ENCODE assay signal across 22 mouse cellular contexts in the genomic region with DNA sequence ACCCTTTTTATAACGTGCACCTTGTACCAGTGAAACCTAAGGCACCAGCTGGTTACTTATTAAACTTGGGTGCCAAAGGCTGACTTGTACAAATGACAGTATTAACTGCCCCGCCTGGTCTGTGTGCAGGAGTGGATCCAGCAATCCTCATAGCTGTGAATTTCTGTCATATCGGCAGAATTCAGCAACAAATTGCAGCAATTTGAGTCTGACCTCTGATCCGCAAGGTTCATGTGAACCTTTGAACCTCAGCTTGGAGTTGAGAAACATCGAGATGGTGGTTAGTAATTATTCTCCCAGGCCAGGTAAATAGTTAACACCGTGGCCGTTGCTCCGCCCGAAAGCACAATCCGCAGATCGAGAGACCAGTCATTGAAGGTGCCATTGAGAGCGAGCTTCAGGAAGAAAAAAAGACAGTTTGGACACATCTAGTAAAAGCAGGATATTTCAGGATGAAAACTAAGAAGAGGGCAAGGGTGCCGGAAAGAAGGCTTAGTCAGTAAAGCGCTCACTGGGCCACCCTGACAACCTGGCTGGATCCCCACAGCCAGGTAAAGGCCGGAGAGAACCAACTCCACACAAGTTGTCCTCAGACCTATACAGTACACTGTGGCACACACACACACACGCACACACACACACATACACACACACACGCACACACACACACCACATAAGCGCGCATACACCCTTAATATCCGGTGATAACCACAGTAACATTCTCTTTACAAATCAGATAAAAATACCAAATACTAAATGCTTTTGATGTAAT. TPM values are rescaled to one million over a fixed set of nuclear protein-coding genes. Genes with fewer than 3 reads are reported as not detected.
DNase-seq lines count a peak whose midpoint lies in the region; ATAC-seq and TF ChIP-seq lines count a peak whose summit lies in the region.
"Had no signal": no experiment of that assay in that cellular context is flagged by ENCODE, and none has a peak within 500 bp of the region (broad histone marks: within the 10 kb centered on the region; RNA-seq: fewer than 3 reads in every experiment).

No protein-coding gene starts in this region.

- H3K9me3 ChIP-seq in lung, embryonic 16.5 days (ENCODE audit: control insufficient read depth, low read length) = no peaks in the 10 kb centered on the region
- no peaks in the 10 kb centered on the region for H3K9me3 ChIP-seq in kidney, postnatal 0 days (replicated peaks; ENCODE audit: low read length)
- no peaks in the 10 kb centered on the region for H3K9me3 ChIP-seq in liver, embryonic 14.5 days (ENCODE audit: control insufficient read depth, low read length)
- H3K9me3 ChIP-seq: embryonic facial prominence, embryonic 13.5 days; forebrain, embryonic 13.5 days; heart, embryonic 10.5 days; midbrain, embryonic 12.5 days had no signal

- no peaks in the 10 kb centered on the region for H3K27me3 ChIP-seq in lung, embryonic 16.5 days (ENCODE audit: control insufficient read depth, insufficient read depth, low read depth, low read length)
- H3K27me3 ChIP-seq in kidney, postnatal 0 days (ENCODE audit: insufficient read depth, low read length) = no peaks in the 10 kb centered on the region
- no peaks in the 10 kb centered on the region; the same call in 1 of the 2 replicates for H3K27me3 ChIP-seq in liver, embryonic 14.5 days (ENCODE audit: control insufficient read depth, insufficient read depth, low read length)
- H3K27me3 ChIP-seq: embryonic facial prominence, embryonic 13.5 days; forebrain, embryonic 13.5 days; midbrain, embryonic 12.5 days had no signal

- no peaks in the 10 kb centered on the region for H3K36me3 ChIP-seq in lung, embryonic 16.5 days (ENCODE audit: control insufficient read depth, insufficient read depth, low read length)
- no peaks in the 10 kb centered on the region for H3K36me3 ChIP-seq in kidney, postnatal 0 days (ENCODE audit: insufficient read depth, low read length)
- H3K36me3 ChIP-seq in liver, embryonic 14.5 days (replicated peaks; ENCODE audit: control insufficient read depth, insufficient read depth, low read depth) = no peaks in the 10 kb centered on the region
- H3K36me3 ChIP-seq: embryonic facial prominence, embryonic 13.5 days; heart, embryonic 10.5 days; midbrain, embryonic 12.5 days had no signal

- H3K9ac ChIP-seq in lung, embryonic 16.5 days (ENCODE audit: low read length) = 0 out of 2 replicates have a peak overlapping the region, but pooled peaks have one; percentile 2
- H3K9ac ChIP-seq in kidney, postnatal 0 days (ENCODE audit: low read depth, low read length) = peak overlapping the region; percentile 53; the same call in 1 of the 2 replicates
- H3K9ac ChIP-seq in liver, embryonic 14.5 days (replicated peaks) = no peak overlapping the region
- H3K9ac ChIP-seq: embryonic facial prominence, embryonic 13.5 days; forebrain, embryonic 13.5 days; midbrain, embryonic 12.5 days had no signal

- WGBS in lung, embryonic 16.5 days = 68% methylated on average over 20 of the region's 20 CpGs
- 63% methylated on average over 20 of the region's 20 CpGs for WGBS in kidney, postnatal 0 days
- 71% methylated on average over 20 of the region's 20 CpGs for WGBS in liver, embryonic 14.5 days (ENCODE audit: insufficient replicate concordance)

- peaks cover 2% of the 10 kb centered on the region; the same call in 1 of the 2 replicates for H3K4me1 ChIP-seq in lung, embryonic 16.5 days (replicated peaks; ENCODE audit: control insufficient read depth, insufficient read depth, low read length)
- no peaks in the 10 kb centered on the region for H3K4me1 ChIP-seq in kidney, postnatal 0 days (replicated peaks; ENCODE audit: insufficient read depth, low read length)
- H3K4me1 ChIP-seq in liver, embryonic 14.5 days (replicated peaks; ENCODE audit: control insufficient read depth in 2 of 2, insufficient read depth in 2 of 2, low read length in 1 of 2) = no peaks in the 10 kb centered on the region
- H3K4me1 ChIP-seq: heart, embryonic 10.5 days; midbrain, embryonic 12.5 days had no signal

- no peak overlapping the region for H3K4me3 ChIP-seq in lung, embryonic 16.5 days (ENCODE audit: low read length)
- peak overlapping the region; percentile 29; the same call in 1 of the 2 replicates for H3K4me3 ChIP-seq in kidney, postnatal 0 days (replicated peaks; ENCODE audit: low read depth, low read length)
- peak overlapping the region; percentile 35 to 39 for H3K4me3 ChIP-seq in liver, embryonic 14.5 days (ENCODE audit: insufficient read depth in 1 of 2, low read depth in 2 of 2, low read length in 2 of 2)
- H3K4me3 ChIP-seq: embryonic facial prominence, embryonic 13.5 days; forebrain, embryonic 13.5 days; gastrocnemius, adult 2 months; heart, embryonic 10.5 days; midbrain, embryonic 12.5 days had no signal

- H3K4me2 ChIP-seq in lung, embryonic 16.5 days (ENCODE audit: low read depth, low read length) = no peak overlapping the region
- peak overlapping the region; percentile 38 for H3K4me2 ChIP-seq in kidney, postnatal 0 days (ENCODE audit: low read length)
- peak overlapping the region; percentile 22 for H3K4me2 ChIP-seq in liver, embryonic 14.5 days (ENCODE audit: low read depth)
- H3K4me2 ChIP-seq: embryonic facial prominence, embryonic 13.5 days; forebrain, embryonic 13.5 days; midbrain, embryonic 12.5 days had no signal

- no peak for TF ChIP-seq CTCF in kidney, postnatal 0 days (IDR thresholded peaks at IDR 0.05; ENCODE audit: low read depth)
- no peak for TF ChIP-seq CTCF in liver, embryonic 14.5 days (IDR thresholded peaks at IDR 0.05; ENCODE audit: low read depth)

- no peak for ATAC-seq in lung, embryonic 16.5 days (ENCODE audit: low read depth)
- ATAC-seq in kidney, postnatal 0 days (replicated peaks; ENCODE audit: low FRiP score, low read depth) = peak; percentile 94
- ATAC-seq in liver, embryonic 14.5 days (ENCODE audit: insufficient read depth) = peak; percentile 80
- ATAC-seq: forebrain, embryonic 13.5 days; hindbrain, postnatal 0 days had no signal

- TF ChIP-seq EP300 in liver, embryonic 14.5 days (IDR thresholded peaks at IDR 0.05; ENCODE audit: low read depth) = no peak

- no peak overlapping the region for H3K27ac ChIP-seq in lung, embryonic 16.5 days (ENCODE audit: low read length)
- H3K27ac ChIP-seq in kidney, postnatal 0 days = peak overlapping the region; percentile 83
- H3K27ac ChIP-seq in liver, embryonic 14.5 days = no peak overlapping the region
- H3K27ac ChIP-seq: embryonic facial prominence, embryonic 13.5 days; forebrain, embryonic 13.5 days; gastrocnemius, adult 2 months; heart, embryonic 10.5 days; hindbrain, postnatal 0 days; midbrain, embryonic 12.5 days had no signal

- no peak for DNase-seq in lung, postnatal 14 days
- DNase-seq in kidney, postnatal 0 days (ENCODE audit: low spot score) = peak; percentile 57
- no peak for DNase-seq in liver, embryonic 14.5 days (ENCODE audit: low read depth in 3 of 3, low spot score in 3 of 3)
- DNase-seq in adrenal gland, postnatal 14 days = no peak
- DNase-seq in frontal cortex, adult 2 months (ENCODE audit: extremely low spot score in 1 of 2, low spot score in 1 of 2) = no peak
- DNase-seq in urinary bladder, adult 2 months (ENCODE audit: low spot score) = no peak
- DNase-seq in cerebellum, adult 11 months = no peak
- DNase-seq: adrenal gland, postnatal 25 days; cerebellum, postnatal 25 days; gastrocnemius, adult 2 months; layer of hippocampus, postnatal 36 days; lung, postnatal 36 days; right cerebral cortex, postnatal 4 days had no signal

RNA-seq across cellular contexts. Expression of gene 9130230L23Rik, which starts 48.9 kb away (rescaled TPM):
- polyA plus RNA-seq in lung, embryonic 16.5 days (2015; fragmentation: Nextera tagmentation; extraction: Ambion mirVana) = 1.4 and 2.3 TPM in 2 replicates
- 0.33 and 0.47 TPM in 2 replicates for polyA plus RNA-seq in kidney, postnatal 0 days (2015; fragmentation: Nextera tagmentation; extraction: Ambion mirVana)
- polyA plus RNA-seq in liver, embryonic 14.5 days (2012; rRNA removed) = 0.02 and 0.05 TPM in 2 replicates
- polyA plus RNA-seq in liver, embryonic 14.5 days (2014; fragmentation: Nextera tagmentation; extraction: Ambion mirVana) = not detected in 2 replicates
- total RNA-seq in adrenal gland, postnatal 14 days (2021) = 0.53 and 0.74 TPM in 2 replicates
- not detected in 2 replicates for polyA plus RNA-seq in frontal cortex, adult 2 months (2012; rRNA removed)
- 1.5 and 1.8 TPM in 2 replicates for polyA plus RNA-seq in urinary bladder, adult 2 months (2012; rRNA removed)
- total RNA-seq: heart, postnatal 25 days; hindbrain, postnatal 0 days; layer of hippocampus, postnatal 36 days had no signal
- polyA plus RNA-seq: C2C12; embryonic facial prominence, embryonic 13.5 days; forebrain, embryonic 13.5 days; hindbrain, postnatal 0 days; limb, embryonic 11.5 days; midbrain, embryonic 12.5 days had no signal
